In genomic region chr10:127479131-127479530, GRCm38 (mm10) we compare ENCODE assay signal across 9 mouse cellular contexts. TPM values are rescaled to one million over a fixed set of nuclear protein-coding genes. Genes with fewer than 3 reads are reported as not detected.
A peak's percentile ranks its signal among the peaks of the same experiment; 100 is the strongest.
DNase-seq lines count a peak whose midpoint lies in the region; ATAC-seq lines count a peak whose summit lies in the region.
"Had no signal": no experiment of that assay in that cellular context is flagged by ENCODE, and none has a peak within 500 bp of the region (broad histone marks: within the 10 kb centered on the region; RNA-seq: fewer than 3 reads in every experiment).

No protein-coding gene starts in this region.

- H3K36me3 ChIP-seq in embryonic facial prominence, embryonic 14.5 days (ENCODE audit: control insufficient read depth, insufficient read depth, low read length), result peaks cover 44% of the 10 kb centered on the region

- no peak overlapping the region for H3K27ac ChIP-seq in embryonic facial prominence, embryonic 14.5 days (replicated peaks; ENCODE audit: low read depth, low read length)
- H3K27ac ChIP-seq: limb, embryonic 15.5 days had no signal

- H3K4me1 ChIP-seq in embryonic facial prominence, embryonic 14.5 days (ENCODE audit: control insufficient read depth, insufficient read depth, low read length), result no peaks in the 10 kb centered on the region
- H3K4me1 ChIP-seq: limb, embryonic 15.5 days had no signal

- H3K27me3 ChIP-seq in embryonic facial prominence, embryonic 14.5 days (replicated peaks; ENCODE audit: control insufficient read depth, insufficient read depth, low read length), result no peaks in the 10 kb centered on the region
- H3K27me3 ChIP-seq: limb, embryonic 15.5 days had no signal

- H3K4me2 ChIP-seq in embryonic facial prominence, embryonic 14.5 days (ENCODE audit: low read depth, low read length), result no peak overlapping the region
- H3K4me2 ChIP-seq: limb, embryonic 15.5 days had no signal

- 91% methylated on average over 4 of the region's 4 CpGs for WGBS in embryonic facial prominence, embryonic 14.5 days

- peak; percentile 44 for DNase-seq in adrenal gland, adult 2 months
- no peak for DNase-seq in adrenal gland, adult 8-10 months
- peak; percentile 43 for DNase-seq in kidney, postnatal 10 days
- no peak for DNase-seq in kidney, adult 18-20 months
- DNase-seq in ES-CJ7 (ENCODE audit: low read depth, low spot score), result peak; percentile 43
- peak; percentile 36 for DNase-seq in embryonic facial prominence, embryonic 14.5 days (ENCODE audit: low spot score)
- no peak for DNase-seq in spleen, postnatal 10 days (ENCODE audit: low spot score in 2 of 2)
- DNase-seq in ovary, postnatal 14 days (ENCODE audit: low spot score), result no peak

- no peak for ATAC-seq in embryonic facial prominence, embryonic 14.5 days (ENCODE audit: low read depth)

- no peak overlapping the region for H3K9ac ChIP-seq in embryonic facial prominence, embryonic 14.5 days (ENCODE audit: low read depth, low read length)
- H3K9ac ChIP-seq: limb, embryonic 15.5 days had no signal

- no peaks in the 10 kb centered on the region for H3K9me3 ChIP-seq in embryonic facial prominence, embryonic 14.5 days (ENCODE audit: control insufficient read depth, low read length)
- H3K9me3 ChIP-seq: limb, embryonic 15.5 days had no signal

- no peak overlapping the region for H3K4me3 ChIP-seq in embryonic facial prominence, embryonic 14.5 days (ENCODE audit: low read depth, low read length)
- H3K4me3 ChIP-seq: limb, embryonic 15.5 days had no signal

RNA-seq across cellular contexts. Expression of gene Stac3, which starts 22.4 kb away (rescaled TPM):
- total RNA-seq in adrenal gland, adult 2 months (2021), result 1 to 10 TPM in 1 of 2 experiments, under 1 TPM in 1; 0.93 to 1.8 TPM
- 1.5 and 2.5 TPM in 2 replicates for polyA plus RNA-seq in adrenal gland, adult 2 months (2012; rRNA removed)
- total RNA-seq in adrenal gland, adult 8-10 months (2022), result 1 to 10 TPM in 3 of 4 experiments, under 1 TPM in 1; 0.87 to 4.6 (median 3.7) TPM
- 5.0 and 5.2 TPM in 2 replicates for polyA plus RNA-seq in embryonic facial prominence, embryonic 14.5 days (2014; fragmentation: Nextera tagmentation; extraction: Ambion mirVana)

RNA-seq across cellular contexts. Expression of gene Ndufa4l2, which starts 35.6 kb away (rescaled TPM):
- 10 to 100 TPM; 45.8 to 53.5 TPM for total RNA-seq in adrenal gland, adult 2 months (2021)
- polyA plus RNA-seq in adrenal gland, adult 2 months (2012; rRNA removed), result 86.0 and 107 TPM in 2 replicates
- 10 to 100 TPM; 42.4 to 64.4 (median 50.7) TPM for total RNA-seq in adrenal gland, adult 8-10 months (2022)
- 57.7 and 91.9 TPM in 2 replicates for polyA plus RNA-seq in embryonic facial prominence, embryonic 14.5 days (2014; fragmentation: Nextera tagmentation; extraction: Ambion mirVana)

RNA-seq across cellular contexts. Expression of gene Shmt2, which starts 43.1 kb away (rescaled TPM):
- total RNA-seq in adrenal gland, adult 2 months (2021), result 10 to 100 TPM; 43.3 to 48.8 TPM
- 84.2 and 106 TPM in 2 replicates for polyA plus RNA-seq in adrenal gland, adult 2 months (2012; rRNA removed)
- 10 to 100 TPM; 45.3 to 56.0 (median 49.8) TPM for total RNA-seq in adrenal gland, adult 8-10 months (2022)
- 80.0 and 89.4 TPM in 2 replicates for polyA plus RNA-seq in embryonic facial prominence, embryonic 14.5 days (2014; fragmentation: Nextera tagmentation; extraction: Ambion mirVana)

RNA-seq across cellular contexts. Expression of gene Nxph4, which starts 55.2 kb away (rescaled TPM):
- total RNA-seq in adrenal gland, adult 2 months (2021), result 10 to 100 TPM in 1 of 2 experiments, 1 to 10 TPM in 1; 5.0 to 11.7 TPM
- polyA plus RNA-seq in adrenal gland, adult 2 months (2012; rRNA removed), result 7.4 and 7.8 TPM in 2 replicates
- total RNA-seq in adrenal gland, adult 8-10 months (2022), result 10 to 100 TPM in 3 of 4 experiments, 1 to 10 TPM in 1; 8.3 to 16.8 (median 13.2) TPM
- polyA plus RNA-seq in embryonic facial prominence, embryonic 14.5 days (2014; fragmentation: Nextera tagmentation; extraction: Ambion mirVana), result 5.2 and 6.1 TPM in 2 replicates

Comparison
In these comparisons a context has a peak if more than half of its experiments do, and no peak if none do; other contexts are left out.
1. DNase-seq: peak in adrenal gland, adult 2 months (single experiment), kidney, postnatal 10 days (single experiment), ES-CJ7 (single experiment) and embryonic facial prominence, embryonic 14.5 days (single experiment); none in adrenal gland, adult 8-10 months (single experiment), kidney, adult 18-20 months (single experiment), spleen, postnatal 10 days (0 of 2) and ovary, postnatal 14 days (single experiment).